Mouse (Mus musculus) MEL (cell line): ENCODE measurements around the gene Prss38.

ENCODE experiments used
- BHLHE40 ChIP-seq: IDR thresholded peaks from 2 replicates; pipeline ENCODE4 v1.6.1; 2012; ENCODE audit warnings: low read depth, mild to moderate bottlenecking, inconsistent platforms, low read length, improper control_type of control experiment, borderline replicate concordance
- CHD1 ChIP-seq: IDR thresholded peaks from 2 replicates; pipeline ENCODE4 v1.6.1; 2012; ENCODE audit warnings: low read depth, mild to moderate bottlenecking, inconsistent platforms, low read length, improper control_type of control experiment
- CTCF ChIP-seq, 3 experiments: IDR thresholded peaks in 2 of 3; conservative IDR thresholded peaks in 1 of 3; 2 replicates each; pipeline ENCODE4 v1.5.1; 2011 to 2012; ENCODE audit warnings: low read length in 3 of 3, low read depth in 2 of 3, mild to moderate bottlenecking in 2 of 3, improper control_type of control experiment in 1 of 3, inconsistent platforms in 1 of 3, mixed read lengths in 1 of 3, moderate library complexity in 1 of 3; ENCODE audit not compliant: control insufficient read depth in 1 of 3, insufficient read depth in 1 of 3, poor library complexity in 1 of 3, severe bottlenecking in 1 of 3
- E2F4 ChIP-seq: IDR thresholded peaks from 2 replicates; pipeline ENCODE4 v1.6.1; 2011; ENCODE audit warnings: low read depth, low read length, improper control_type of control experiment, borderline replicate concordance
- EP300 ChIP-seq, 2 experiments: IDR thresholded peaks; 2 replicates each; pipeline ENCODE4 v1.6.1; 2011; ENCODE audit warnings: improper control_type of control experiment in 2 of 2, low read length in 2 of 2, low read depth in 1 of 2, mild to moderate bottlenecking in 1 of 2
- ETS1 ChIP-seq: IDR thresholded peaks from 2 replicates; pipeline ENCODE4 v1.6.1; 2012; ENCODE audit warnings: low read depth, mild to moderate bottlenecking, inconsistent platforms, low read length, improper control_type of control experiment, moderate library complexity
- GATA1 ChIP-seq: IDR thresholded peaks from 2 replicates; pipeline ENCODE4 v1.6.1; 2011; ENCODE audit warnings: low read depth, low read length, improper control_type of control experiment
- JUND ChIP-seq: IDR thresholded peaks from 2 replicates; pipeline ENCODE4 v1.6.1; 2011; ENCODE audit warnings: low read depth, mild to moderate bottlenecking, improper control_type of control experiment, low read length
- KAT2A ChIP-seq: conservative IDR thresholded peaks from 2 replicates; pipeline ENCODE4 v1.6.1; 2012; ENCODE audit warnings: low read depth, low read length, improper control_type of control experiment, inconsistent platforms
- NRF1 ChIP-seq: IDR thresholded peaks from 2 replicates; pipeline ENCODE4 v1.6.1; 2014; ENCODE audit warnings: low read depth, mild to moderate bottlenecking, inconsistent platforms, low read length, improper control_type of control experiment, moderate library complexity; ENCODE audit not compliant: poor library complexity, insufficient read depth, severe bottlenecking
- POLR2A ChIP-seq, 2 experiments: IDR thresholded peaks; 2 replicates each; pipeline ENCODE4 v1.6.1; 2011 to 2012; ENCODE audit warnings: low read length in 2 of 2, mild to moderate bottlenecking in 2 of 2, control low read depth in 1 of 2, improper control_type of control experiment in 1 of 2, low read depth in 1 of 2, moderate library complexity in 1 of 2; ENCODE audit not compliant: control insufficient read depth in 1 of 2, insufficient read depth in 1 of 2, poor library complexity in 1 of 2
- TAL1 ChIP-seq: IDR thresholded peaks from 2 replicates; pipeline ENCODE4 v1.6.1; 2012; ENCODE audit warnings: mild to moderate bottlenecking, inconsistent platforms, low read length, moderate library complexity, mixed read lengths
- TBP ChIP-seq: IDR thresholded peaks from 2 replicates; pipeline ENCODE4 v1.8.0; 2011; ENCODE audit warnings: low read depth, low read length, improper control_type of control experiment
- ZNF384 ChIP-seq: IDR thresholded peaks from 2 replicates; pipeline ENCODE4 v1.6.1; 2012; ENCODE audit warnings: low read depth, mild to moderate bottlenecking, inconsistent platforms, low read length, improper control_type of control experiment

- TF ChIP-seq JUND (no peak), CTCF (IDR thresholded peaks at IDR 0.05 in 2 of 3, conservative IDR thresholded peaks at IDR 0.05 in 1 of 3; ENCODE audit: control insufficient read depth in 1 of 3, insufficient read depth in 1 of 3, low read depth in 2 of 3, low read length in 3 of 3, poor library complexity in 1 of 3, severe bottlenecking in 1 of 3) (no peak), BHLHE40 (no peak), NRF1 (no peak), EP300 (IDR thresholded peaks at IDR 0.05; ENCODE audit: low read depth in 1 of 2, low read length in 2 of 2) (no peak), ZNF384 (no peak), GATA1 (no peak), POLR2A (IDR thresholded peaks at IDR 0.05; ENCODE audit: control insufficient read depth in 1 of 2, insufficient read depth in 1 of 2, low read depth in 1 of 2, low read length in 2 of 2, poor library complexity in 1 of 2) (no peak), KAT2A (no peak), E2F4 (no peak), TAL1 (no peak), TBP (no peak), ETS1 (no peak), CHD1 (no peak)
Measured at GRCm38 (mm10) chr11:59322988-59323387, 52.5 kb downstream of the Prss38 start.
